Mouse (Mus musculus): ENCODE measurements around the gene Chd9.
A peak's percentile ranks its signal among the peaks of the same experiment; 100 is the strongest.

DNA sequence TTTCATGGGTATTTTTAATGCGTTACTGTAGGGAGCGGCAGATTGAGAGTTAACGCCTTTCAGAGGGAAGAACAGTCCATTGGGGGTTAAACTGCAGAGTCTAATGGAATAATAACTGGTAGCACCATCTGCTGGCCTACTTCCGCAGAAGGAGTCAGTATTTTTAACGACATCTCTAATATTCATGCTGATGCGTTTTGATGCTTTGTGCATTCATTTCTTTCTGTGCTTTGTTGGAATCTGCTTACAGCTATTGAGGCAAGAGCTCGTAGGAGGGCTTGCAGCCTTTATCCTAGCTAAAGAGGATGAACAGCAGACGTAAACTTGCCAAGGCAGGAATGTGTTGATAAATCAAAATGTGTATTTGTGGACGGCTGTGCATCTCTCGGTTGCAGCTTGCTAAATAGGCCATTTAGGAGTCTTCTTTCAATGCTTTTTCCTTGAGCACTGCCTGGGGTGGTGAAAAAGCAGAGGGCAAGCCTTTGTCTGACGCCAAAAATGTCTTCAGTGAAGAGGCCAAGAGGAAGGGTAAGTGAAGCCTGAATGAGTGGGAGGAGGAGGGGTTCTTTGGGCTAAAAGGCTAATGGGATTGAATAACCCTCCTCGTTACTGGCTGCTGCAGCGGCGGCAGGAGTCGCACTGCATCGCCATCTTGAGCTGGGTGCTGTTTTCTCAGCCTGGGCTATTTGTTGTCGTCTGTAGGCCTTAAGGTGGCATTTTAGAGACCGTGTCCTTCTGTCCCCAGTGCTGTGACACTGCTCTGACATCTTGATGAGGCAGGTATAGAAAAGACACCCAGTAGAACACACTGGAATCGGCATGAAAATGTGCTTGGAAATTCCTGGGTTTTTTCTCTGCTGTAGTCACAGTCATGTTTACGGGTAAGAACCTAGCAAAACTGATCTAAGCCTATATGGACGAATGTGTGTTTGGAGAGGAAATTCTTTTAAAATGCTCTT lies 126.9 kb downstream of the Chd9 start:
- 0 out of 2 replicates have a peak, but pooled peaks have one; percentile 37 for TF ChIP-seq POLR2A (IDR thresholded peaks at IDR 0.05; ENCODE audit: insufficient read depth, low read depth, low read length)
- TF ChIP-seq CTCF (IDR thresholded peaks at IDR 0.05; ENCODE audit: insufficient read depth, low read depth, low read length) = no peak

Measured in olfactory bulb, adult 2 months (tissue).